Mouse (Mus musculus) heart, adult 2 months (tissue): ENCODE measurements at regions not wholly inside any gene's neighbourhood (a gene's known extent, or its start where the extent isn't known, plus 50 kb on each side); places are given as distances from the start of the nearest gene placed in this dataset.

Experiments used
- DNase-seq, 2 experiments: peaks; one replicate each; pipeline ENCODE4 v3.0.0; 2021
- H3K27ac ChIP-seq: fragments of 200-600 bp; 2 replicates; pipeline ENCODE4 v1.8.1; 2022
- H3K27me3 ChIP-seq: fragments of 200-500 bp; 2 replicates; pipeline ENCODE4 v1.6.1; 2012; ENCODE audit warnings: mild to moderate bottlenecking, low read length, inconsistent platforms, mixed read lengths; ENCODE audit not compliant: control insufficient read depth, insufficient read depth
- H3K36me3 ChIP-seq: fragments of 200-500 bp; 2 replicates; pipeline ENCODE4 v1.6.1; 2012; ENCODE audit warnings: low read length, inconsistent platforms; ENCODE audit not compliant: control insufficient read depth, insufficient read depth
- H3K4me1 ChIP-seq: fragments of 200-500 bp; 2 replicates; pipeline ENCODE4 v1.6.1; 2011; ENCODE audit warnings: low read length; ENCODE audit not compliant: control insufficient read depth, insufficient read depth
- H3K4me3 ChIP-seq: fragments of 200-600 bp; 2 replicates; pipeline ENCODE4 v1.8.1; 2022
- H3K79me2 ChIP-seq: fragments of 200-500 bp; replicated peaks from 2 replicates; pipeline ENCODE4 v1.6.1; 2012; ENCODE audit warnings: mild to moderate bottlenecking, inconsistent platforms, low read length, moderate library complexity, mixed read lengths; ENCODE audit not compliant: control insufficient read depth, insufficient read depth
- H3K9ac ChIP-seq: fragments of 200-500 bp; 2 replicates; pipeline ENCODE4 v1.6.1; 2012; ENCODE audit warnings: low read depth, mild to moderate bottlenecking, control low read depth, inconsistent platforms, low read length, mixed read lengths
- CTCF ChIP-seq: fragments of 200-600 bp; IDR thresholded peaks from 2 replicates; pipeline ENCODE4 v1.8.1; 2022; ENCODE audit warnings: antibody characterized with exemption, mild to moderate bottlenecking, moderate library complexity
- EP300 ChIP-seq: fragments of 200-500 bp; IDR thresholded peaks from 2 replicates; pipeline ENCODE4 v1.6.1; 2011; ENCODE audit warnings: low read depth, low read length, control low read depth; ENCODE audit not compliant: insufficient read depth
- POLR2A ChIP-seq: fragments of 200-500 bp; IDR thresholded peaks from 2 replicates; pipeline ENCODE4 v1.6.1; 2011; ENCODE audit warnings: mild to moderate bottlenecking, low read depth, low read length, control low read depth; ENCODE audit not compliant: insufficient read depth
- WGBS: fragments of 180-500 bp; shearing (Covaris S2); methylation state at CpG from one replicate; pipeline ENCODE4 v1.1.7; 2018; 5-methylcytosine and 5-hydroxymethylcytosine counted together
- intact Hi-C: fragments of 180-260 bp; cut with DNase I; formaldehyde crosslinking; loops from one replicate; pipeline ENCODE4 v1.15.1; 2025

- TF ChIP-seq POLR2A (no peak), CTCF (no peak), EP300 (no peak)
Observed at GRCm38 (mm10) chr14:45764231-45764630, 106.3 kb upstream of the Ddhd1 start.

DNA sequence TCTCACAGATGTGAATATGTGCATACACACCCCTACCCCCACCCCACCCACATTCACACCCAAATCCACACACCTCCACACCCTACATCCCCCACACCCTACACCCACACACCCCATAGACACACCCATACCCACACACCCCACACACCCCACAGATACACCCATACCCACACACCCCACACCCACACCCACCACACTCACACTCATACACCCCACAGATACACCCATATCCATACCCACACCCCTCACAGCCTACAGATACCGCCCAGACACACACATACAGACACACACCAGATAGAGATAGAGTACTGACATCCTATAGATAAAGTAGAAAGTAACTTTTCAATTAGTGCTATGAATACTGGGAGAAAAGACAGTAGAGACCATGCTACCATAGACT, 108.6 kb upstream of the Ddhd1 start:
- Histone ChIP-seq H3K9ac (no peak overlapping the region), H3K4me1 (no peaks in the 10 kb centered on the region), H3K4me3 (no peak overlapping the region), H3K79me2 (no peaks in the 10 kb centered on the region), H3K36me3 (no peaks in the 10 kb centered on the region), H3K27ac (no peak overlapping the region), H3K27me3 (no peaks in the 10 kb centered on the region)
- DNase-seq: no peak
- 89% methylated on average over 1 of the region's 1 CpGs for WGBS
- TF ChIP-seq POLR2A: no peak
- no peak for TF ChIP-seq EP300
- intact Hi-C loops: loop anchor here (5.0 kb wide), 1 partner anchor 956 kb away; no protein-coding TSS in a partner anchor

More at GRCm38 (mm10) chr14:45764231-45764630, 106.3 kb upstream of the Ddhd1 start:
- H3K4me1 ChIP-seq: no peaks in the 10 kb centered on the region
- WGBS: 44% methylated on average over 3 of the region's 3 CpGs
- no peak overlapping the region for H3K9ac ChIP-seq
- H3K79me2 ChIP-seq: no peaks in the 10 kb centered on the region
- no peak overlapping the region for H3K4me3 ChIP-seq
- no peaks in the 10 kb centered on the region for H3K36me3 ChIP-seq
- DNase-seq: no peak
- intact Hi-C loops: no loop called here
- no peaks in the 10 kb centered on the region for H3K27me3 ChIP-seq
- no peak overlapping the region for H3K27ac ChIP-seq

DNA sequence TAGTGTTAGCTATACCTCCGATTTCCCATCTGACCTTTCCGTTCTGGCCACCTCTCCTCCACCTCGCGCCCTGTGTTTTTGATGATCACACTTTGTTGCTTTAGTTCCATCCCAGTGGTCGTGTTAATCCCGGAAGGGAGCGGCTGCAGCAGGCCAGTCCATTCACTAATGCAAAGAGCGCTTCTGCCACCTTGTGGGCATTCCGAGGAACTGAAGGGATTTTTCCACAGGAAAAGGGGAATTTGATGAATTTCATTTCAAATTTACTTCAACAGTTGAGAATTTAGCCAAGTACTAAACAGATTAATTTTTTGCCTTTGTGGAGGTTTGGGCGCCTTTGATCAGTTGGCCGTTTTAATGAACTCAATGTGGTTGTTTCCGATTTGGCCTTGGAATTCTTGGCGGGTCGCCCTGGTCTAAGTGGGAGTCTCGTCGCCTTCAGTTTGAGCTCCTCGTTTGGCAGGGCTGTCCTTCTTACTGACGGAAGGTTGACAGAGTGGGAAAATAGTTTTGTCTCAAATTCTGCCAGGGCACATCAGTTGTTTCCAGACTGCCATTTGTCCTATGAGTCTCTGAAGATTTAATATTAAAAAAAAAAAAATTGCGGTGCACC, 114.8 kb upstream of the Ddhd1 start:
- peak; percentile 45 to 64 for DNase-seq
- Histone ChIP-seq H3K79me2 (no peaks in the 10 kb centered on the region), H3K4me1 (peaks cover 1% of the 10 kb centered on the region), H3K27ac (peak overlapping the region; percentile 30; the same call in 1 of the 2 replicates), H3K27me3 (no peaks in the 10 kb centered on the region), H3K4me3 (peak overlapping the region; percentile 31; the same call in 1 of the 2 replicates), H3K9ac (peak overlapping the region; percentile 53), H3K36me3 (no peaks in the 10 kb centered on the region)
- peak; percentile 98; the same call in 1 of the 2 replicates for TF ChIP-seq CTCF
- TF ChIP-seq POLR2A: no peak
- 6% methylated on average over 19 of the region's 19 CpGs for WGBS
- intact Hi-C loops: loop anchor here (10.0 kb wide), 2 partner anchors 168 to 208 kb away; no protein-coding TSS in a partner anchor

DNA sequence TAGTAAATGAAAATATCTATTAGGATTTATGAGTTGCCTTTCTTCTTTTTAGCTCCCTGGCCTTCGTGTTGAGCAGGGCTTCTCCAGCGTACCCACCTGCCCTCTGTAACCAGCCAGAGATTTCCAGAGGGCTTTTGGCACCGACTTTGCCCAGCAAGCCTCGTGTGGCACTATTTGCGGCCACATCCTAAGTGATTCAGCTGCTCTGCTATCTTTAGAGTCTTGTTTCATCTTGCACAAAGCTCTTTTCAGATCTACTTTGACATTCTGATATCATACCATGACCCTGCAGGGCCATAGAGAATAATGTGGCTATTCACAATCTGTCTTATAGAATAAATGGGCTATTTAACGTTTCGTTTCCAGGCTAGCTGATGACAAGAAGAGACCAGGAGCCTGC, 115.4 kb upstream of the Ddhd1 start:
- peaks cover 1% of the 10 kb centered on the region for H3K4me1 ChIP-seq
- H3K79me2 ChIP-seq: no peaks in the 10 kb centered on the region
- intact Hi-C loops: loop anchor here (10.0 kb wide), 2 partner anchors 169 to 209 kb away; no protein-coding TSS in a partner anchor
- H3K9ac ChIP-seq: no peak overlapping the region
- no peak overlapping the region for H3K4me3 ChIP-seq
- peak in 1 of 2 experiments; percentile 12 for DNase-seq
- TF ChIP-seq POLR2A (no peak), EP300 (no peak), CTCF (no peak)
- H3K27ac ChIP-seq: no peak overlapping the region
- WGBS: 36% methylated on average over 7 of the region's 7 CpGs
- no peaks in the 10 kb centered on the region for H3K36me3 ChIP-seq
- H3K27me3 ChIP-seq: no peaks in the 10 kb centered on the region

DNA sequence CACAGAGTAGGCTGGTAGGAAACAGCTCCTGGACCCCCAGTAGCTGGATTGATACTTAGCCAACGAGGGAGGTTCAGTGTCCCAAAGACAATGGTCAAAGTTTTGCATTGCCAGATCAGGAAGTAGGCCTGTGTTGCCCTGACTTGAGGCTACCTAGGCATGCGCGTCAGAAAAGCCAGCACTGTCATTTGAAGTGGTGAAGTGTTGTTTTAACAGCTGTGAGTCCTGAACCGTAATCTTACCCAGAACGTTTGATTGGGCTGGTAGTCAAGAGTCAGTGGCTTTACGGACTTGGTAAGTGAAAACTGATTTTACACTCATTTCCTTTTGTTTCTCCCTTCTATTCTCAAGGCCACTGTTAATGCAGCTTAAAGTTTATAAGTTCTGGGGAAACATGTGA, 123.9 kb upstream of the Ddhd1 start:
- WGBS: 58% methylated on average over 6 of the region's 6 CpGs

DNA sequence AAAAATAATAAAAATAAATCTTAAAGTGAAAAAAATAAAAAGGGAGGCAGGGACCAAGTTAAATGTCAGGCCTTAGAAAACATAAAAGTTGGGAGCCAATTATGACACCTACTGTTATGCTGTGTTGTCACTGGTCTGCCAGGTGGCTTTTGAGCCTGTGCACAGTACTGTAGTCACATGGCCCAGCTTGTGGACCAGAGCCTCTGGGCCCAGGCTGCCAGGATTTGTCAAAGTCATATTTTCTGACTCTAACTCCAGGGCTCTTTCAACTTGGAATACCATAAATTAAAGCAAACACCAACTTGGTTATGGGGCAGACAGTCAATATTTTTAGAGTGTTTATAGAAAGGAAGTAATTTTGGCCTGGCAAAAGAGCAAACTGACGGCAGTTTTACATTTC, 137.0 kb upstream of the Ddhd1 start:
- no peaks in the 10 kb centered on the region for H3K27me3 ChIP-seq
- no peak for DNase-seq
- no peaks in the 10 kb centered on the region for H3K36me3 ChIP-seq
- TF ChIP-seq CTCF (no peak), POLR2A (no peak), EP300 (no peak)
- H3K4me1 ChIP-seq: peaks cover 2% of the 10 kb centered on the region
- H3K79me2 ChIP-seq: no peaks in the 10 kb centered on the region
- WGBS: 61% methylated on average over 1 of the region's 1 CpGs
- no peak overlapping the region for H3K4me3 ChIP-seq
- intact Hi-C loops: no loop called here
- no peak overlapping the region for H3K9ac ChIP-seq
- H3K27ac ChIP-seq: no peak overlapping the region

More for the DNA sequence above, 123.9 kb upstream of the Ddhd1 start:
- no peaks in the 10 kb centered on the region for H3K4me1 ChIP-seq
- H3K27me3 ChIP-seq: no peaks in the 10 kb centered on the region
- no peaks in the 10 kb centered on the region for H3K36me3 ChIP-seq
- H3K4me3 ChIP-seq: no peak overlapping the region
- DNase-seq: no peak
- TF ChIP-seq EP300 (no peak), POLR2A (no peak), CTCF (no peak)
- intact Hi-C loops: no loop called here
- no peak overlapping the region for H3K27ac ChIP-seq
- no peaks in the 10 kb centered on the region for H3K79me2 ChIP-seq
- no peak overlapping the region for H3K9ac ChIP-seq
